Mouse (Mus musculus) intestine, embryonic 14.5 days (tissue): Measurements from ENCODE around the gene Dysf. TPM values are rescaled to one million over a fixed set of nuclear protein-coding genes. Genes with fewer than 3 reads are reported as not detected.
"Not testable (repeated sequence)": the region's sequence is repeated elsewhere in the genome, so short reads cannot be mapped to it uniquely, and the experiment has no call there.

Experiments used
- ATAC-seq: fragments of 200-750 bp; cut with Nextera tagmentation; replicated peaks from 2 replicates; pipeline ENCODE4 v1.8.0; 2017; ENCODE audit warnings: low read depth, moderate number of reproducible peaks, moderate TSS enrichment, moderate library complexity; ENCODE audit not compliant: low FRiP score, low TSS enrichment
- DNase-seq: peaks from one replicate; pipeline ENCODE4 v3.0.0-alpha.2; 2018; ENCODE audit warnings: low spot score
- H3K27ac ChIP-seq: fragments of 300-500 bp; sonication (generic); 2 replicates; pipeline ENCODE4 v1.5.1; 2014; ENCODE audit warnings: low read depth, mild to moderate bottlenecking, control low read depth
- H3K27me3 ChIP-seq: fragments of 300-500 bp; sonication (generic); replicated peaks from 2 replicates; pipeline ENCODE4 v1.6.1; 2014; ENCODE audit warnings: low read length, control low read depth; ENCODE audit not compliant: control insufficient read depth, insufficient read depth
- H3K36me3 ChIP-seq: fragments of 300-500 bp; sonication (generic); 2 replicates; pipeline ENCODE4 v1.6.1; 2014; ENCODE audit warnings: low read length, control low read depth; ENCODE audit not compliant: control insufficient read depth, insufficient read depth
- H3K4me1 ChIP-seq: fragments of 300-500 bp; sonication (generic); replicated peaks from 2 replicates; pipeline ENCODE4 v1.6.1; 2014; ENCODE audit warnings: low read length, control low read depth, mixed read lengths; ENCODE audit not compliant: control insufficient read depth, insufficient read depth
- H3K4me2 ChIP-seq: fragments of 300-500 bp; sonication (generic); 2 replicates; pipeline ENCODE4 v1.6.1; 2014; ENCODE audit warnings: low read length
- H3K4me3 ChIP-seq: fragments of 300-500 bp; sonication (generic); 2 replicates; pipeline ENCODE4 v1.5.1; 2014; ENCODE audit warnings: low read depth, low read length, control low read depth, mixed read lengths
- H3K9ac ChIP-seq: fragments of 300-500 bp; sonication (generic); 2 replicates; pipeline ENCODE4 v1.6.1; 2014; ENCODE audit warnings: mild to moderate bottlenecking, low read length
- H3K9me3 ChIP-seq: fragments of 300-500 bp; sonication (generic); 2 replicates; pipeline ENCODE4 v1.6.1; 2016; ENCODE audit warnings: low read length, control low read depth; ENCODE audit not compliant: control insufficient read depth
- WGBS: fragments of 180-500 bp; shearing (Covaris S2); extraction: QIAGEN DNeasy Blood & Tissue Kit; methylation state at CpG from one replicate; pipeline ENCODE4 v1.1.7; 2014; 5-methylcytosine and 5-hydroxymethylcytosine counted together
- polyA plus RNA-seq: library from polyadenylated mRNA; unstranded; fragments of >200 nt; fragmentation: Nextera tagmentation; extraction: Ambion mirVana; gene quantifications from 2 replicates; pipeline ENCODE4 v1.2.1, GENCODE M21; 2014

Gene Dysf
- polyA plus RNA-seq, 1 experiment from 2014 or later, result 11.1 TPM

DNA sequence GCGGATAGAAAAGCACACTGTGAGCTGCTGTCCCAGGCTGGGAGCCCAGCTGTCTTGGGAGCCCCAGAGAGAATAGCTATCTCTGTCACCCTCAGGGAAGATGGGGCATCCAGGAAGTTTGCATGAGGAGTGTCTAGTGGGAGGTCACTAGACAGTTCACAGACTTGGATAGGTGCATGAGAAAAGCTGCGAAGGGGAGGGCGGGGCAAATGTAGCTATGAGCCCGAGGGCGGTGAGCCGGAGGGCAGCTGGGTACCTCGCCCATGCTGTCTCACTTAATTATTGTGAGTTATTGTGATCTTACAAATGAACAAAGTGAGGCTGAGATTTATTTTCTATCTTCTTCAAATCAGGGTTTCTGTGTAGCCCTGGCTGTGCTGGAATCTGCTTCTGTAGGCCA, 21.4 kb downstream of the Dysf start:
- Histone ChIP-seq H3K27ac (no peak overlapping the region), H3K9me3 (no peaks in the 10 kb centered on the region), H3K27me3 (no peaks in the 10 kb centered on the region), H3K4me1 (no peaks in the 10 kb centered on the region), H3K36me3 (no peaks in the 10 kb centered on the region), H3K4me3 (no peak overlapping the region), H3K9ac (no peak overlapping the region), H3K4me2 (no peak overlapping the region)
- DNase-seq, result peak; percentile 9
- 80% methylated on average over 7 of the region's 7 CpGs for WGBS
- ATAC-seq, result no peak

DNA sequence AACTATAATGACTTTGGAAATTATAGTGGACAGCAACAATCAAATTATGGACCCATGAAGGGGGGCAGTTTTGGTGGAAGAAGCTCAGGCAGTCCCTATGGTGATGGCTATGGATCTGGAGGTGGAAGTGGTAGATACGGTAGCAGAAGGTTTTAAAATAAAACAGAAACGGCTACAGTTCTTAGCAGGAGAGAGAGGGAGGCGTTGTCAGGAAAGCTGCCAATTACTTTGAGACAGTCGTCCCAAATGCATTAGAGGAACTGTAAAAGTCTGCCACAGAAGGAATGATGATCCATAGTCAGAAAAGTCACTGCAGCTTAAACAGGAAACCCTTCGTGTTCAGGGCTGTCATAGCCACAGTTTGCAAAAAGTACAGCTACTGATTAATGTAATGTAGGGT, 24.1 kb downstream of the Dysf start:
- not testable (repeated sequence) for H3K9ac ChIP-seq, H3K27me3 ChIP-seq, H3K36me3 ChIP-seq, H3K27ac ChIP-seq, H3K9me3 ChIP-seq, H3K4me3 ChIP-seq, ATAC-seq, H3K4me2 ChIP-seq, H3K4me1 ChIP-seq, DNase-seq
- WGBS, result 45% methylated on average over 5 of the region's 5 CpGs

DNA sequence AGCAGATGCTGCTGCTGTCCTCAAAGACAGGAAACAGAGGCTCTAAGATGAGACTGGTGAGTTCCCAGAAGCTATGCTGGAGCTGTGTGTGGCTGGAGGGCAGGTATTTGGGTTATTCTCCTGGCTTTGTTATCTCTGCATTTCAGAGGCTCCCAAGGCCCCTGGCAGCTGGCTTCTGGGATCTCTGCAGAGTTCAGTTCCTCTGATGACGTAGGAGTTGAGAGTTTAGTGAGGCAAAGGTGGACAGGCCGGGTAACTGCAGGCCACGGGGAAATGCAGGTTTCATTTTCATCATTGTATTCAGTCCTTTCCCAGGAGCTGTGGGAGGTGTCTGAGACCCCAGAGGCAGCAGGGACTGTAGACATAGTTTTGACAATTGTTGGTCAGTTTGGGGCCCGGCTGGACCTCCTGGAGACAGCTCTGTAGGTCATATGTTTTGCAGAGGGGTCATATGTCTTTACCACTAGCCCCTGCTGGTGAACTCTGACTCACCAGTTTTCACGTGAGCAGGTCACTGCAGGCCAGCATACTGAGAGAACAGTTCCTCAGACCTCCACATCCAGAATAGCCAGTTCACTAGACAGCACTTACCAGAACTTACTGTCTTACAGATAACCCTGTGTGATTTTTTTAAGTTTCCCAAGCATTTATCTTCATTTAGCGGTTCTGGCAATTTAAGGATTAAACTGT, 35.0 kb downstream of the Dysf start:
- H3K4me3 ChIP-seq, result no peak overlapping the region
- H3K9ac ChIP-seq, result no peak overlapping the region
- ATAC-seq (no peak), DNase-seq (no peak)
- no peaks in the 10 kb centered on the region for H3K36me3 ChIP-seq
- H3K4me1 ChIP-seq, result no peaks in the 10 kb centered on the region
- no peaks in the 10 kb centered on the region for H3K9me3 ChIP-seq
- no peak overlapping the region for H3K4me2 ChIP-seq
- no peak overlapping the region for H3K27ac ChIP-seq
- 49% methylated on average over 6 of the region's 6 CpGs for WGBS
- no peaks in the 10 kb centered on the region for H3K27me3 ChIP-seq

DNA sequence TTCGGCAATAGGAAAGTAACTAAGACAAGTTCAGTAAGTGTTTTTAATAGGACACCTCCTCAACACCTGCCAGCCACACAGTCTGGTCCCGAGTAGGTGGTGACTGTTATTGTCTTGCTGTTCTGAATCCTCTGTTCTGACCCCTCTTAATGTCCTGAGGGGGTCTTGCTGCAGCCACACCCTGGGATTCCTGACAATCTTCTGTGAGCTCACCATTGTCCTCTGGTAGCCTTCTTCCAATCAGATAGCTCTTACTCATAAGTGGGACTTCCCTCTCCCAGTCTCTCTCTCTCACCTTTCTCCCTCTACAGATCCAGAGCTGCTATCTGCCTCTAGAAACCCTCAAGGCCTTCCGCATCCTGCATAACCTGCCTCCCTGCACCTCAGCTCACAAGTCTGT, 36.3 kb downstream of the Dysf start:
- no peaks in the 10 kb centered on the region for H3K27me3 ChIP-seq
- no peak overlapping the region for H3K27ac ChIP-seq
- ATAC-seq (no peak), DNase-seq (no peak)
- no peak overlapping the region for H3K4me2 ChIP-seq
- no peak overlapping the region for H3K9ac ChIP-seq
- 77% methylated on average over 3 of the region's 3 CpGs for WGBS
- no peaks in the 10 kb centered on the region for H3K36me3 ChIP-seq
- H3K9me3 ChIP-seq, result no peaks in the 10 kb centered on the region
- no peak overlapping the region for H3K4me3 ChIP-seq
- H3K4me1 ChIP-seq, result no peaks in the 10 kb centered on the region

DNA sequence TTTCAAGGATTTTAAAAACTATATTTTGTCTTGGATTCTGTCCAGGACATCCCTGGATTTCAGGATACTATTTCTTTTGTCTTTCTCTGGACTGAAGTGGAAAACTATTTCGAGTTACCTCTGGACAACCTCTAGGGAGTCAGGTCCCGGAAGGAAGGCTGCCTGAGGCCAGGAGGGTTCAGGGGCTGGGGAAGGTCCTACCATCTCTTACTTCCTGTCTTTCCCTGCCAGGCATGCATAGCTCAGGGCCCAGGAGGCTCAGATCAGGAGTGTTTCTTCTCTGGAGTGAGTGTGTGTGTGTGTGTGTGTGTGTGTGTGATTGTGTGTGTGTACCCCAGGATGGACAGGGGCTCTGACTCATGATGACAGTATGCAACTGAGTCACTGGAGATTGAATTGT, 40.5 kb downstream of the Dysf start:
- DNase-seq, result no peak
- Histone ChIP-seq H3K4me3 (no peak overlapping the region), H3K36me3 (no peaks in the 10 kb centered on the region), H3K9me3 (no peaks in the 10 kb centered on the region), H3K27me3 (no peaks in the 10 kb centered on the region), H3K4me1 (no peaks in the 10 kb centered on the region), H3K27ac (no peak overlapping the region), H3K4me2 (no peak overlapping the region), H3K9ac (no peak overlapping the region)
- ATAC-seq, result no peak
- WGBS, result 69% methylated on average over 2 of the region's 2 CpGs

DNA sequence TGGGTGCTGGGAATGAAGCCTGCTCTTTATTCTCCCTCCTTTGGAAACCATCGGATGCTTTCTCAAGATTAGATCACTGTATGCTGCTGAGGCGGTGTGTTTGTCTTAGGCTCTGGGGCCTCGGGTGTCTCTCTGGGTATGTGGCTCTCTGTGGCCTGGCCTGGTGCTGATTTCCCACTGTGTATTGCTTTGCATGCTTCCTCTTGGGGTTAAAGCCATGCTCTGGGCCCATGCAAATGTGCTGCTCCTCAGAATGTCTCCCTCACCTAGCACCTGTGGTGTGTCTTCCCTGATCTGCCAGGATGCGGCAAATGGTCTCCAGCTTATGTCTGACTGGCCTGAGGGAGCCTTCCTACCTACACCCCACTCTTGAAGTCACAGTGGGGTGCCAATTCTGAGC, 41.8 kb downstream of the Dysf start:
- WGBS, result 76% methylated on average over 4 of the region's 4 CpGs
- no peak overlapping the region for H3K4me2 ChIP-seq

DNA sequence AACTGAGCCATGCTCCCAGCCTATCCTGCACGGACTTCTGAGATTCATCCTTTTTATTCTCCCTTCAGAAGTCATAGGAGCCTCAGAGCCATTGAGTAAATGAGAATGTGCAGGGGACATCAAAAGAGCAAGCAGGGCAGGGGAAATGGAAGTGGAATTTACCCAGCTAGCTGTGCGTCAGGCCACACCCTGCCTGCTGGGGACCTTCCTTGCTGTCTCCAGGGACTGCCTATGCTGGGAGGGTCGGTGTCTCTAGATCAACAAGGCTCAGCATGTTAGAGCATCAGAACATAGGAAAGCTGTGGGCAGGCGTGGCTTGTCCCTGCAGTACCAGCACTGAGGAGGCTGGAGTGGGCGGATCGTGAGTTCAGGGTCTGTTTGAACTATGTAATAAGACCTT, 42.6 kb downstream of the Dysf start:
- 45% methylated on average over 6 of the region's 6 CpGs for WGBS
- Histone ChIP-seq H3K4me2 (no peak overlapping the region), H3K9me3 (no peaks in the 10 kb centered on the region), H3K4me1 (no peaks in the 10 kb centered on the region), H3K4me3 (no peak overlapping the region), H3K27me3 (no peaks in the 10 kb centered on the region), H3K36me3 (no peaks in the 10 kb centered on the region), H3K9ac (no peak overlapping the region), H3K27ac (no peak overlapping the region)
- no peak for DNase-seq
- 0 out of 2 replicates have a peak, but pooled peaks have one; percentile 43 for ATAC-seq

More for the DNA sequence above, 41.8 kb downstream of the Dysf start:
- H3K36me3 ChIP-seq, result no peaks in the 10 kb centered on the region
- H3K27ac ChIP-seq, result no peak overlapping the region
- H3K9ac ChIP-seq, result no peak overlapping the region
- H3K4me1 ChIP-seq, result no peaks in the 10 kb centered on the region
- no peak overlapping the region for H3K4me3 ChIP-seq
- ATAC-seq (no peak), DNase-seq (no peak)
- no peaks in the 10 kb centered on the region for H3K9me3 ChIP-seq
- H3K27me3 ChIP-seq, result no peaks in the 10 kb centered on the region

DNA sequence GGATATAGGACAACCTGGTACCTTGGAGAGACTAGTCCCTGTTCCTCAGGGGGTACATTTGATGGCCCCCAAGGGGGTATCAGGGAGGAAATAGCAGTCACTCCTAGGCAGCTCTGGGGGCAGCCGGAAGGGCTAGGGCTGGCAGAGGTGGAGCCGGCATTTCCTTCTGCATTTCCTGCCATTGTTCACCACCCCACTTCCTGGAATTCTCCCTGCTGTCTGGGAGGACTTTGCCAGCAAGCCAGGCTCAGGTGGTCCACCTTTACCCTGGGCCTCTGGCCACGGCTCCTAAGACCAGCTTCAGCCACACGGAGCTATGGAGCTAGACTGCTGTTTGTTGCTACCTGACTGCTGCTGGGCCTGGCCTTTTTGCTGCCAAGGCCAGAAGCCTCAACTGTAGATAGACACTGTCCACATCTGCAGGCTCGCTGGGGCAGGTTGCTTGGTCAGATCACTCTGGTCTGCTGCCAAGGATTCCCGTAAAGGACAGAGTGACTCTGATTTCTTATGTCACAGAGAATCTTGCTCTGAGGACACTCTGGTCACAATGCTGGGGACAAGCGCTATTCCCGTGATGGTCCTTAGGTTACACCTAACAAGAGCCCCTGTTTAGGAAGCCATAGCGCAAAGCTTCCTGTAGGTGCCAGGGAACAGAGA, 45.6 kb downstream of the Dysf start:
- no peak overlapping the region; the same call in 1 of the 2 replicates for H3K27ac ChIP-seq
- H3K9me3 ChIP-seq, result no peaks in the 10 kb centered on the region
- H3K4me3 ChIP-seq, result no peak overlapping the region
- H3K9ac ChIP-seq, result no peak overlapping the region
- DNase-seq (no peak), ATAC-seq (no peak)
- H3K4me2 ChIP-seq, result no peak overlapping the region
- no peaks in the 10 kb centered on the region for H3K27me3 ChIP-seq
- H3K4me1 ChIP-seq, result no peaks in the 10 kb centered on the region
- 80% methylated on average over 9 of the region's 9 CpGs for WGBS
- H3K36me3 ChIP-seq, result no peaks in the 10 kb centered on the region

DNA sequence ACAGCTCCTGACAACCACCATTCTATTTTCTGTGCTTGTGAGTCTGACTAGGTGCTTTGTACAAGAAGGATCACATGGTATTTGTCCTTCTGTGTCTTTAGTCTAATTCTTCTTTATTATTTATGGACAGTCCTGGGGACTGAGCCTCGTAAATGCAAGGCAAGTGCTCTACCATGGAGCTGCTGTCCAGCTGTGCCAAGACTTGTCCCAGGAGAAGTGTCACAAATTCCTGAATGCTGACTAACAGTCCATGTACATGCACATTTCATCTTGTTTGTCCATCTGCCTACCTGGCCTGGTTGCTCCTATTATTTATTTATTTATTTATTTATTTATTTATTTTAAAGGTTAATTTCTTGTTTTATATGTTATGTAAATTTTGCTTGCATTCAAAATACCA, 47.2 kb downstream of the Dysf start:
- DNase-seq, result peak; percentile 13
- 66% methylated on average over 1 of the region's 1 CpGs for WGBS
- Histone ChIP-seq H3K4me2 (no peak overlapping the region), H3K9me3 (no peaks in the 10 kb centered on the region), H3K27ac (no peak overlapping the region), H3K36me3 (no peaks in the 10 kb centered on the region), H3K4me3 (no peak overlapping the region), H3K4me1 (no peaks in the 10 kb centered on the region), H3K9ac (no peak overlapping the region), H3K27me3 (no peaks in the 10 kb centered on the region)
- ATAC-seq, result no peak
